Mouse (Mus musculus): ENCODE data around the gene Ets1. TPM values are rescaled to one million over a fixed set of nuclear protein-coding genes. Genes with fewer than 3 reads are reported as not detected.

Ets1 gene
- total RNA-seq, 2 experiments from 2014 or later = 19.0 to 20.1 TPM

DNA sequence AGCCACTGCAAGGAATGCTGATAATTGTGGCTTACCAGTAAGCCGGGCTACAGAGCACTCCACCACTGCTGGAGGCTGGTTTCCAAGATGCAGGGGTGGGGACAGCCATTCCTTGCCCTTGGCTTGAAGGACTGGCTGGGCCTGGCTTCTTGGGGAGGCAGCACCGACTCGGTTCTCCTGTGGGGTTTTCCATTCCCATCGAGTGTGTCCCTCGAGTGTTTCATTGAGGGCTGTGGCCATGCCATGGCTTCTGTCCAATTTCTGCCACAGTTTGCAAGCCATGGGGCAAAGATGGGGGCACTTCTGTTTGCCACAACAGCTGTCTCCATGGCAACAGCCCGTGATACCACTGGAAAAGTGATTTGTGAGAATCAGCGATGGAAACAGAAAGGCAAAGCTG is 151.1 kb downstream of the Ets1 start:
- no peak for DNase-seq (ENCODE audit: low spot score in 2 of 2)
- intact Hi-C loops (cut with DNase I) = no loop called here

DNA sequence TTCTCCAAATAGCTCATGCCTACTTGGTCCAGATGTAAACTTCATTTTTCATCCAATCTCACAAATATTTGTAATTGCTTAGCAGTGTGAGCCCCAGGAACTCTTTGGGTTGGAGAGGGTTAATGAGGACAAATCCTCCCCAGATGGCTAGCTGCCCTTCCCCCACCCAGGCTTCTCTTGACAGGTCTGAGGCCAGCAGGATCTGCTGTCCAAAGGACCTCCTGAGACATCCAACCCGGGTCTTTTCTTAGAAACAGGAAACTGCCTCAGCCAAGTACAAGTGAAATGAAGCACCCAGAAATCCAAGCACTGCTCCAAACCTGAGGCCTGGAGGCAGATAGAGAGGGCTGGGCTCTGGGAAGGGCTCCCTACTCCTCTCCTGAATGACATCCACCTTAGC is 151.6 kb downstream of the Ets1 start:
- no peak for DNase-seq (ENCODE audit: low spot score in 2 of 2)
- intact Hi-C loops (cut with DNase I) = no loop called here

DNA sequence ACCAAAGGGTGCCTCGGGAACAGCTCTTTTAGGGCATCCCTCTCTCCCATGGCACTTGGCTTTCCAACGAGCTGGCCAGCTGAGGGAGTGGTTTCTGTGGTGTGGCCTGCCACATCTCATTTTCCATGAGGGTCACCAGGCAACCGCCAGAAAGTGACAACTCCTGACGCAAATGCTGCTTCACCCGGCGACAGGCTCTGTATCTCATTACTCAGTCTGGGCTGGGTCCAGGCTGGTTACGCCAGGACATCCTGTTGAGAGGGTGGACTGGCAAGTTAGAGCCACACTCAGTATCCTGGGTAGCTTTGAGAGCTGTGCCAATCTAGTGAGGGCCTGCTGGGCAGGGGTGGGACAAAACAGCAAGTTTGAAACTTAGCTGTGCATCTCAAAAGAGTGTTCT is 153.3 kb downstream of the Ets1 start:
- DNase-seq (ENCODE audit: low spot score in 2 of 2) = no peak
- intact Hi-C loops (cut with DNase I) = no loop called here

DNA sequence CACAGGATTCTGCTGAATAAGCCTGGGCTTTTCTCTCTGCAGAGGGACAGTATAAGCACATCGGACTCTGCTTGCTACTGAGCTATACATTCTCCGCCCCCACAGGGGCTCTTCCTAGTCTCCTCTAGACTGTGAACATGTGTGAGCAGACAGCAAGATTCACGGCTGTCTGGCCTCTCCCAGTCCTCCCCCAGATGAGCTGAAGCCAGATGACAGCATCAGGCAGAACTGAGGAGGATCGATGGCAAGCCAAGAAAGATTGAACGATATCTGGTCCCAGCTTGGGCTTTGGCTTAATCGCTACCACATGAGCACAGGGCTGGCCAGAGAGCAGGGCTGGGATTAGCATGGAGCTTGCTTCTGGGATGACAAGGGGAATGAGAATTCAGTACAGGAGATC is 155.7 kb downstream of the Ets1 start:
- intact Hi-C loops (cut with DNase I) = no loop called here
- no peak for DNase-seq (ENCODE audit: low spot score in 2 of 2)

DNA sequence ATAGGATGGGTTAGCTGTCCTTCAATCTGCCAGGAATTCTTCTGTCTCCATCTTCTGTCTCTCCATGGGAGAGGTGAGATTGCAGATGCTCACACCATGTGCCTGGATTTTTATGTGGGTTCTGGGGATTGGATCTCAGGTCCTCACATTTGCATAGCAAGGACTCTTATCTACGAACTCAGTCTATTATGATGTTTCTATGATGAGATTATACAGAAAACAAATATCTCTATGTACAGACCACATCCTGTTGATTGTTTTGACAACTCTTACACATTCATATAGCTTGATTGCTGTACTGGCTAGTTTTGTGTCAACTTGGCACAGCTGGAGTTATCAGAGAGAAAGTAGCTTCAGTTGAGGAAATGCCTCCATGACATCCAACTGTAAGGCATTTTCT is 162.2 kb downstream of the Ets1 start:
- intact Hi-C loops (cut with DNase I) = no loop called here
- DNase-seq (ENCODE audit: low spot score in 2 of 2) = no peak

DNA sequence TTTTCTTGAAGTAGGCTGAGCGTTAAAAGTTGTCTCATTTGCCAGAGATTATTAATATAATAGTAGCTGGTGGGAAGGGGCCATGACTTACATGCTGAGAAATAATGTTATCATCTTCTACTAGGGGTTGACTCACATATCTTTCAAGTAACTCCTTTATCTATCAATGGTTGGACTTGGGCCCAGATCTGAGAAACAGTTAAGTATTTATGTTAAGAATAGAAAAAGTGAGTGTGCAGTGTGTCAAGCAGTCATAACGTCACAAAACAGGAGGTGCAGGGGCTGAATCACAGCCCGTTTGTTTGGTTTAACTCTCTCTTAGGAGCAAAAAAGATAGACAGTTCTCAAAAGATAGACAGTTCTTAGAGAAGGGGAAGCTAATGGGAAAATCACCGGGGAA is 170.1 kb downstream of the Ets1 start:
- no peak for DNase-seq (ENCODE audit: low spot score in 2 of 2)
- intact Hi-C loops (cut with DNase I) = no loop called here

Other genes starting within 250 kb of the Ets1 start
- gene Fli1, start 93.4 kb upstream of the Ets1 start, total RNA-seq (2021) = 1 to 10 TPM; 7.6 to 7.8 TPM